Mouse (Mus musculus): ENCODE results near the gene Prdm13.

Gene Prdm13

DNA sequence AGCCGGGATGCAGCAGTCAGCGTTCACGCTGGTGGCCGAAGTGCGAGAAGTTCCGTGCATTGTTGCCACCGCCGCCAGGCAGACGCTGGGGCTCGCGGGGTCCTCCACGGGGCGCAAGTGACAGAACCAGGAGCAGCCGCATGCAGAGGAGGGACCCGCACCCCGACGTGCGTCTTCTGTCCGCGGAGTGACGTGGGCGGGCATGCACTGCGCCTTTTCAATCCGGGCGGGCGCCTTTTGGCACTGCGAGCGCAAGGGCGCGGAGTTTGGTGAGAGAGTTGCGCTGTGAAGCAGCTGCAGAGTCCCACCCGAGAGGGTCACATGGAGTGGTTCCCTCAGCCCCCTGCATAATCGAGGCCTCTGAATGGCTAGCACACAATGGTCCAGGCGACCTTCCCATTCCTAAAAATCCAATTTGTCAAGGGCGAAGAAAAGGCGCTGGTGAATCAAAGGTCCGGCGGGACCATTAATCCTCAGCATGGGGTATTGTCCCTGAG lies at the start of gene Prdm13:
Gene Prdm13 (minus strand): TSS at position 369 of the 497 bp plus-strand sequence.
- no peak for DNase-seq (ENCODE audit: low spot score in 2 of 2)

- DNase-seq (ENCODE audit: low spot score in 2 of 2), result peak; percentile 85 to 90
Measured at GRCm38 (mm10) chr4:21727615-21728165, 41.9 kb upstream of the Prdm13 start, which contains the start of gene Ccnc. Gene Ccnc (plus strand): TSS chr4:21727701.

DNA sequence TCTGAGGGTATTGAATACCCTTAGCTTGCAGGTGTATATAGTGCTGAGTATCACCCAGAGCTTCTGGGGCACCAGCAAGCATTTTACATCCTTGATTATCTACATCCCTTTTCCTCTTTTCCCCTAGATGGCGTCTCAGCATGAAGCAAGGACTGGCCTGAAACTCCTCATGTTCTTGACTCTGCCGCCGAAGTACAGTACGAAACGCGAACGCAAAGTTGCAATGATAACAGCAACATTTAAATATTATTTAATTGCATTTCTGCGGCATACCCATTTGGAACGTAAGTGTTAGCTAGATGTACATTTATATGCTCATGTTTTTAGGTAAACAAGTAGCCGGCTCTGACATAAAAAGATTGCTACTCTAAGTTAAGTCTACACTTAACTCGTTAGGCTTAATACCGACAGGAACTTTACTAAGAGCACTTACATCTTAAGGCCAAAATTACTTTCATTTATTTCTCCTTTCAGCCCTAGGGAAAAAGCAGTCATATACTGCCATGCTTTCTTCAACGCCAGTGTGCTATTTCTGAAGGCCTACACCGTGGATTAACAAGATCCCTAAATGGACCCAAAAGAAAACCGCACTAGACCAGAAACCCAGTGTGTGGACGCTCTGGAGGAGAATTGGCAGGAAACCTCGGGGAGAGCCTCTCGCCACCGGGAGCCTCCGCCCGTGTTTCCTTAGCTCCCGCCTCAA lies 41.3 kb upstream of the Prdm13 start:
- peak; percentile 23 to 29 for DNase-seq (ENCODE audit: low spot score in 2 of 2)

GRCm38 (mm10) chr4:21722752-21723334 lies 37.1 kb upstream of the Prdm13 start:
- no peak for DNase-seq (ENCODE audit: low spot score in 2 of 2)

- peak in 1 of 2 experiments; percentile 44 for DNase-seq (ENCODE audit: low spot score in 2 of 2)
Measured at GRCm38 (mm10) chr4:21712147-21712546, 26.4 kb upstream of the Prdm13 start.

DNA sequence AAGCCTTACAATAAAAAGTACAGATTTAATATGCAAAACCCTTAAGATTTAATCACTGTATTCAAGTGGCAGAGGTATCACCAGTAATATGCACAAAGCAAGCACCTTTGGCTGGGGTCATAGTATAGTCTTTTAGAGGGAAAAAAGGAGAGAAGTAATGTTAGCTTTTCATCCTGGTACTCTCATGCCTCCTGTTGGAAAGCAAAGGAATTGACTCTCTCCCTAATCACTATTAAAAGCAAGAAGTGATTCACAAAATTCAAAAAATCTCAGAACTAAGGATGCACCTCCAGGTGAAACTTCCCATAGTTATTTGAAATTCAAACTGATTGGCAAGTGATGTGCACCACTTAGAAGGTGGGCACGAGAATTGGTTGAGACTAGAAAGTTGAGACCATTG lies 19.3 kb upstream of the Prdm13 start:
- no peak for DNase-seq (ENCODE audit: low spot score in 2 of 2)

- peak in 1 of 2 experiments; percentile 32 for DNase-seq (ENCODE audit: low spot score in 2 of 2)
Measured at GRCm38 (mm10) chr4:21695638-21696254, 10.0 kb upstream of the Prdm13 start.

DNA sequence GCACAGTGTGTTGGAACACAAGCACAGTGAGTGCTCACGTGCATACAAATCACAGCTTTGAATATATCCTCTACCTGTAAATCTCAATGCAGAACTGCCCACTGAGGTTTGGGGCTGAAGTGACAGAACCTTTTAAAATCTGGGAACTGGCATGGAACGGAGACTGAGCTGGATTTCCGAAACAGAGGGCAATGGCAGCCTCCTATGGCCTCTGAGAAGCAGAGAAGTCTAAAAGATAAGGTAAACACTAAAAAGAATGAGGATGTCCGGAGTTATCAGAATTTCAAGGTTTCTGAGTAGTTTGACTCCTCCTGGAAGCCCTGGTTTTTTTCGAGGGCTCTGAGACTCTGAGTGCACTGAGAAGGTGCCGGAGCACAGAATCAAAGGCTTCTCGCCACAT lies 4.5 kb upstream of the Prdm13 start:
- DNase-seq (ENCODE audit: low spot score in 2 of 2), result no peak

DNA sequence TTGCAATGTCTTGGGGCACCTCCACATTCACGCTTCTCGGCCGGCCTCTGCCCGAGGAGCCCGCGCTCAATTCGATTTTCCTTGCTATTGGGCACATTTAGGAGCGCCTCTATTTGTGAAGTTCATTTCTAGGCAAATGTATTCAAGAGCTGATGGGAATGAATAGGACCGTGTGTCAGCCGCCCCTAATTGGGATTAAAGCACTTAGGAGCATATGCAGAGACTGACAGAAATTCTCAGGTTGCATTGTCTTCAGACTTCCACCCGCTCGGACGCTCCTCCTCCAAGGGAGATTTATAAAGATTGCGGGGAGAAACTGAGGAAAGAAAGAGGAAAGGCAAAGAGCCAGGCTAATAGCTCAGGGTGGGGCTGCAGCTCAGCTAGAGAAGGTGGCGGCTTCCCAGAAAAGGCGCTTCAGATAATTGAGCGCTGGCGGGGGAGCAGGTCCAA lies 3.8 kb upstream of the Prdm13 start:
- no peak for DNase-seq (ENCODE audit: low spot score in 2 of 2)

DNA sequence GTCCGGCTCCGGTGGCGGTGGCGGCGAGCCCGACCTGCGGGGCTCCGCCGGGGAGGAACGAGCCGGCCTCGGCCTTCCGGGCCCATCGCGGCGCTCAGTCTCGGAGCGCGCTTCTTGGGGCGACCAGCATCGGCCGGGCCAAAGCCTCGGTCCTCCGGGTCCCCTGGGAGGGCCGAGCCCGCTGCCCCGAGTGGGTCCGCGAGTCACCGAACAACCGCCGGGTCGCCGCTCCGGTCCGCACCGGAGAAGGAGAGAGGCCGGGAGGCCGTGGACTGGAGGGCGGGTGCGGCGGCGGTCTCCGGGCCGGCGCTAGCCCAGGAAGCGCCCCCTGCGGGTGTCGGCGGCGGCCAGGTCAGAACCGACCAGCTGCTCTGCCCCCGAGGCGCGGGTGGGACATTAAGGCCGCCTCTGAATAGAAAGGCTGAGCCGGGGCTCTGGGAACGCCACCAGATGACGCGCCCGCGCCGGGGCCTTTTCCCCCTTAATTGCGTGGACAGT lies 3.0 kb upstream of the Prdm13 start:
- no peak for DNase-seq (ENCODE audit: low spot score in 2 of 2)

GRCm38 (mm10) chr4:21687783-21688702 lies 2.3 kb upstream of the Prdm13 start:
- no peak for DNase-seq (ENCODE audit: low spot score in 2 of 2)

DNA sequence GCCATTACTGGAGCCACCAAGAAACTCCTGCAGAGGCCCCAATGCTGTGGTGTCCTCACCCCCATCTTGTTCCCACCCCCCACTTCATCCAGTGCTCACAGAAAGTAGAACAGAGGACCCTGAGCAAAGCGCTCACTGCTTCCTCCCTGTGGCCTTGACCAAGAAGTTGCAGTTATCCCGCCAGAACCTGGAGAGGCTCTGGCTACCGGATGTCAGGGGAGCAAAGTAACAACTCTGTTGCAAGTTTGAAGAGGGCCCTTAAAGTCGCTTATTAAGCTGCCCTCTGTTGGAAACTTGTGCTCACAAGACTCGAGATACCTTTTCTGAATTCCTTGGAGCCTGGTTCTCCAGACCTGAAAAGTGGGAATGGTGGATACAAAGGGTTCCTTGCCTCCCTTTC lies 1.2 kb upstream of the Prdm13 start:
- DNase-seq (ENCODE audit: low spot score in 2 of 2), result no peak

DNA sequence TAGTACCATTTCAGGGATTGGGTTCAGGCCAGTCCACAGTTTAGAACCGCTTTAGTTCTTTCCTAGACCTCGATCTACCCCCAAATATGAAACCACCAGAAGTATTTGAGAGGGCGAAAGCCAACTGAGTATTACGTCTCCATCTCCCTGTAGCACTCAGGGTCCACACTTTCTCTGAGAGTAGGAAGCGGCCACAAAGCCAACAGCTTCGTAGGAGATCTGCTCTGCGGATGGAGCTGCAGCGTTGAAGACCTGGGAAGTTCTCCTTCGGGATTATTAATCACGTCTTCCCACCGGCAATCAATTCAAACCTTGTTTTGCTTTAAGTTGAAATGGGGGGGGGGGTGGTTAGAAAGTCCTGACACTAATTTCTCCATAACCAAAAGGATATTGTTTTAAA lies 653 bp upstream of the Prdm13 start:
- DNase-seq (ENCODE audit: low spot score in 2 of 2), result no peak

DNA sequence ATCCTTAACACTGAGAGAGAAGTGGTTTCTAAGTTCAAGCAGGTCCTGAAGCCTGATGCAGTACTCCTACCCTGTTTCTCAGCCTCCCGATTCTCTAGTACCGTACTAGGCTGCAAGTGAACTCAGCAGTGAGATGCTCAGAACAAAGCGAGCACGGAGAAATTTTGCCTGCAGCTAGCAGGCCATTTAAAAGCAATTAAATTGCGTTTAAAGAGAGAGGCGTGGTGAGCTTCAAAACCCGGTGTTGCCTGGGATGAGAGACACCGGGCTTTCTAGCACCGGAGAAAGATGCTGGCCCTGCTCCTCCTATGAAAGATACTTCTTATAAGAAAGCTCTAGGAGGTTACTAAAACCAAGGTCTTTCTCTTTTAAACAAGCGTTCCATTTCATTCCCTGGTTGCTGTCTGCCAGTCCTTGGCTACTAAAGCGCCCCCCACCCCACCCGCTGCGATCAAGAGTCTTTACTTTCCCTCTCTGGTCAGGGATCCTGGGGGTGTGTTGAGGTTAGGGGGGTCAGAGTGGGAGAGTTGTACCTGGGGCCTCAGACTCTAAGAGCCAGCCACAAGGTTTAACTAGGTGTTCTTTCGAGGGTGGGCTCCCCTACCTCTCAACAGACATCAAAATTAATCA lies 1.3 kb downstream of the Prdm13 start:
- no peak for DNase-seq (ENCODE audit: low spot score in 2 of 2)

DNA sequence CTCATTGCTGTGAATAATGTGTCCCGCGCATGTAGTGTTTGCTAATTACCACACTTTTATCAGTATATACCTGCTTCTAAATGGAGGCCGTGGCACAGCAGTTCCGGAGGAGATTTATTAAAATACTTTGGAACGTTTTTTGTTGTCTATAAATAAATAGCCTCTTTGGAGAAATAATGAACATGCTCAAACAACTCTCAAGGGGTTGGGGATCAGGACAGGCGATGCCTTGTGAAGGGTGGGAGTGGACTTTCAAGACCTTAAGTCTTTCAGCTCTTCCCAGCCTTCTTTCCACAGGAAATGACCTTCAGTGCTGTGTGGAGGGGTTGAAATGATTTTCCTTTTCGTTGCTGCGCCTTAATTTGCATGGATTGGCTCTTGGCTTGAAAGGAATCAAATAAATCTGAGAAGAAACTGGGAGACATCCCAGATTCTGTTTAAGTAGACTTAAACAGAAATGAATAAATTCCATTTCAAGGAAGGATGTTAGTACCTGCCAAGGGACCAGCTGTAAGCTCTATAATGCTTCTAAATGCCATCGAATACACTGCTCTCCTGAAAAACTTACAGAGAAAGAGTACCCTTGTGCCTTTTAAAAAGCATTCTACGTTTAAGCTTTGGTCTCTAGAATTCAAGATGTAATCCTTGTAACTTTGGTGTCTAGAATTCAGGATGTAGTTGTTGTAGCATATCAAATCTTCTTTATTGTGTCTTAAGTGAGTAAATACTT lies 3.2 kb downstream of the Prdm13 start:
- no peak for DNase-seq (ENCODE audit: low spot score in 2 of 2)

DNA sequence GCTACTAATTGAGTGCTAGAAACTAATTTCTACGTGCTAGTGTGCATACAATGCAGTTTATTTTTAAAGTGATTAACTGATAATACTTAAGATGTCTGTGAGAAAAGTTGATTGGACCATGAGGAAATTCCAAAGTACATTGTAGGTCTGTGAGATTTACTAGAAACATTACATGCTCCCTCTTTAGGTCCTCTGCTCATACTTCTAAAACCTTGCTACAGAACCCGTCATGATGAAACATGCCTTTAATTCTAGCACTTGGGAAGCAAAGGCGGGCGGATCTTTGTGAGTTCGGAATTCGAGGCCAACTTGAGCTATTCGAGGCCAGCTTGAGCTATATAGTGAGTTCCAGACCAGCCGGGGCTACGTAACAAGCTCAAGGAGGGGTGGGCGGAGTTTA lies 4.8 kb downstream of the Prdm13 start:
- no peak for DNase-seq (ENCODE audit: low spot score in 2 of 2)

DNA sequence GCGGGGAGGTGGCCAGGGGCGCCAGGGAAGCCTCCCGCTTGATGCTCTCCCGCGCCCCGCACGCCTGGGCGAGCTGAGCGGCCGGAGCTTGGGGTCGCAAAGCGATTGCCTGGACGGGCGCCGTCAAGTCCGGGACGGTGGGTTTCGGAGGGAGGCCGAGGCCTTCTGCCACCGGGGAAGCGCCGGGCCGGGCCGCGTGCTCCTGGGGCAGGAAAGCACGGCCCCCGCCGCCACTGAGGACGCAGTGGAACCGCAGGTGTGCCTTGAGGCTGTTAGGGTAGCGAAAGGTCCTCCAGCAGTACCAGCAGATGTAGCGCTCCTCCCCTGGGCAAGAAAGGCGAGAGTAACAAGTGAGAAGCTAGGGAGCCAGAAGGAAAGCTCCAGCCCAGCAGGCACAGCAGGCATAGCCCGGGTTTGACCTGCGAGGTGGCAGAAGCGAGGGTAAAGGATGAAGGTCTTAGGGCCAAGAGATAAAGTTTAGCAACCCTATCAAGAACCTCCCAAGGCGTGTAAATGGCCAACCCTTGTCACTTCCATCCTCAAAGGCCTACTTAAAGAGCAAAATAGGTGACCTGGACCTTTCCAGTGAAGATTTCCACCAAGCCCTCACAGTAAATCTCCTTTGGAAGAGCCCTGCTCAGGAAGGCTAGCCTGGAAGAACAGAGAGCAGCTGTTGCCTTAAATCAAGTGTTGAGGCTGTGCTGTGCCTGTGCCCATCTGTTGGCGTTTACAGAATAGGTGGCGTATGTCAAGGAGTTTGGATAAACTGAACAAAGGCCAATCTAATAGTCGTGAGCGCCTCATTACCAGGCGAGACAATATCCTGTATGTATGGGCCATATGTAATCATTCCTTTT lies 5.9 kb downstream of the Prdm13 start:
- no peak for DNase-seq (ENCODE audit: low spot score in 2 of 2)

DNA sequence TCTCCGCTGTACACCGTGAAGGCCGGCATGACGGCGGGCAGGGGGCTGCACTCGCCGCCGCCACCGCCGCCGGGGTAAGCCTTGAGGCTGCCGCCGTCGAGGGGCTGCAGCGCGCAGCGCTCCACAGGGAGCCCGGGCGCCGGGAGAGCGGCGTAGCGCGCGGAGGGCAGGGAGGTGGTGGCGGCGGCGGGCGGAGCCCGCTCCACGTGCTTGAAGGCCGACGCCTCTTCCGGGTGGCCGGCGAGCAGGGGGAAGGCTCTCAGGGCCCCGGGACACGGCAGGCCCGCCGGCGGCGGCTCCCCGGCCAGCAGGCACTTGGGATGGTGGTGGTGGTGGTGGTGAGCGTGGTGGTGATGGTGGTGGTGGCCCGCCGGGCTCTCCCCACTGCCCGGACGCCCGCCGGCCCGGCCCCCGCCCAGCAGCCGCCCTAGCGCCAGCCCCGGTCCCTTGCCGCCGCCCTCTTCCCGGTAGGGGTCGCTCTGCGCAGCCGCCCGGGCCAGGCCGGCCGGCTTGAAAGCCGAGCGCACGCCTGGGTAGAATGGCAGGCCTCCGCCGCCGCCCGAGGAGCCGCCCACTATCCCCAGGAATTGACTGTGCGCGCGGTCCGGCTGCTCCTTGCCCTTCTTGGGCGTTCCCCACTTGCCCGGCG lies 6.7 kb downstream of the Prdm13 start:
- DNase-seq (ENCODE audit: low spot score in 2 of 2), result no peak
